Mouse (Mus musculus) spleen, adult 2 months (tissue): Measurements from ENCODE around the gene Appl2.

Experiments
- CTCF ChIP-seq: fragments of 200-500 bp; IDR thresholded peaks from 2 replicates; pipeline ENCODE4 v1.5.1; 2011; ENCODE audit warnings: mild to moderate bottlenecking, inconsistent platforms; ENCODE audit not compliant: insufficient read depth, insufficient read length, insufficient replicate concordance; ENCODE audit errors: extremely low read depth
- POLR2A ChIP-seq: fragments of 200-500 bp; IDR thresholded peaks from 2 replicates; pipeline ENCODE4 v1.6.1; 2011; ENCODE audit warnings: low read depth, low read length, inconsistent platforms

- TF ChIP-seq CTCF = no peak
- TF ChIP-seq POLR2A = no peak
Observed at GRCm38 (mm10) chr10:83592616-83593015, 55.9 kb downstream of the Appl2 start.
